Mouse (Mus musculus) ES-Bruce4 (cell line): ENCODE measurements at regions not wholly inside any gene's neighbourhood (a gene's known extent, or its start where the extent isn't known, plus 50 kb on each side); places are given as distances from the start of the nearest gene placed in this dataset.
"Not testable (repeated sequence)": the region's sequence is repeated elsewhere in the genome, so short reads cannot be mapped to it uniquely, and the experiment has no call there.

Experiments
- CTCF ChIP-seq: IDR thresholded peaks from one replicate; pipeline ENCODE4 v1.8.1; 2011; ENCODE audit warnings: low read depth, low read length
- EP300 ChIP-seq: IDR thresholded peaks from 2 replicates; pipeline ENCODE4 v1.6.1; 2011; ENCODE audit warnings: low read depth, low read length; ENCODE audit not compliant: insufficient read depth
- POLR2A ChIP-seq: IDR thresholded peaks from one replicate; pipeline ENCODE4 v1.8.1; 2011; ENCODE audit warnings: low read length; ENCODE audit not compliant: insufficient read depth

DNA sequence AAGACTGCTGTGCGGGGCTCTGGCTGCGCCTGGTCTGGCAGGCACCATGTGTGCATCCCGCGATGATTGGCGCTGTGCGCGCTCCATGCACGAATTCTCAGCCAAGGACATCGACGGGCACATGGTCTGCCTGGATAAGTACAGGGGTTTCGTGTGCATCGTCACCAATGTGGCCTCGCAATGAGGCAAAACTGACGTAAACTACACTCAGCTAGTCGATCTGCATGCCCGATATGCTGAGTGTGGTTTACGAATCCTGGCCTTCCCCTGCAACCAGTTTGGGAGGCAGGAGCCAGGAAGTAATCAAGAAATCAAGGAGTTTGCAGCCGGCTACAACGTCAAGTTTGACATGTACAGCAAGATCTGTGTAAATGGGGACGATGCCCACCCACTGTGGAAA is 297.7 kb downstream of the Hace1 start:
- TF ChIP-seq CTCF, EP300, POLR2A: not testable (repeated sequence)
